Mouse (Mus musculus) myocyte (in vitro differentiated cells): ENCODE measurements around the gene Foxl1.

Experiments
- CEBPB ChIP-seq: IDR thresholded peaks from 2 replicates; pipeline ENCODE4 v1.6.1; 2011; ENCODE audit warnings: mild to moderate bottlenecking, moderate library complexity; ENCODE audit not compliant: poor library complexity, insufficient read depth, severe bottlenecking
- E2F4 ChIP-seq: IDR thresholded peaks from one replicate; pipeline ENCODE4 v1.6.1; 2011; ENCODE audit warnings: mild to moderate bottlenecking, control low read depth, moderate library complexity; ENCODE audit not compliant: insufficient read depth
- MAX ChIP-seq: IDR thresholded peaks from one replicate; pipeline ENCODE4 v1.6.1; 2011; ENCODE audit warnings: low read depth, mild to moderate bottlenecking, control low read depth
- MYOD1 ChIP-seq, 3 experiments: IDR thresholded peaks; one replicate each; pipeline ENCODE4 v1.6.1; 2011; ENCODE audit warnings: control low read depth in 2 of 3, low read depth in 2 of 3, mild to moderate bottlenecking in 2 of 3, moderate library complexity in 1 of 3; ENCODE audit not compliant: insufficient read length in 2 of 3, control insufficient read depth in 1 of 3
- MYOG ChIP-seq, 3 experiments: IDR thresholded peaks; one replicate each; pipeline ENCODE4 v1.6.1; 2011; ENCODE audit warnings: control low read depth in 2 of 3, low read depth in 2 of 3, mild to moderate bottlenecking in 2 of 3; ENCODE audit not compliant: insufficient read length in 2 of 3, control insufficient read depth in 1 of 3, insufficient read depth in 1 of 3
- POLR2A ChIP-seq: IDR thresholded peaks from one replicate; pipeline ENCODE4 v1.6.1; 2011; ENCODE audit warnings: low read depth, mild to moderate bottlenecking, control low read depth, moderate library complexity; ENCODE audit not compliant: insufficient read length
- POLR2AphosphoS2 ChIP-seq: IDR thresholded peaks from one replicate; pipeline ENCODE4 v1.6.1; 2011; ENCODE audit warnings: low read depth, control low read depth; ENCODE audit not compliant: insufficient read length
- TCF12 ChIP-seq: IDR thresholded peaks from one replicate; pipeline ENCODE4 v1.6.1; 2011; ENCODE audit warnings: mild to moderate bottlenecking, control low read depth; ENCODE audit not compliant: poor library complexity, insufficient read depth, severe bottlenecking
- USF1 ChIP-seq: IDR thresholded peaks from one replicate; pipeline ENCODE4 v1.6.1; 2011; ENCODE audit warnings: low read depth, mild to moderate bottlenecking, control low read depth, moderate library complexity

DNA sequence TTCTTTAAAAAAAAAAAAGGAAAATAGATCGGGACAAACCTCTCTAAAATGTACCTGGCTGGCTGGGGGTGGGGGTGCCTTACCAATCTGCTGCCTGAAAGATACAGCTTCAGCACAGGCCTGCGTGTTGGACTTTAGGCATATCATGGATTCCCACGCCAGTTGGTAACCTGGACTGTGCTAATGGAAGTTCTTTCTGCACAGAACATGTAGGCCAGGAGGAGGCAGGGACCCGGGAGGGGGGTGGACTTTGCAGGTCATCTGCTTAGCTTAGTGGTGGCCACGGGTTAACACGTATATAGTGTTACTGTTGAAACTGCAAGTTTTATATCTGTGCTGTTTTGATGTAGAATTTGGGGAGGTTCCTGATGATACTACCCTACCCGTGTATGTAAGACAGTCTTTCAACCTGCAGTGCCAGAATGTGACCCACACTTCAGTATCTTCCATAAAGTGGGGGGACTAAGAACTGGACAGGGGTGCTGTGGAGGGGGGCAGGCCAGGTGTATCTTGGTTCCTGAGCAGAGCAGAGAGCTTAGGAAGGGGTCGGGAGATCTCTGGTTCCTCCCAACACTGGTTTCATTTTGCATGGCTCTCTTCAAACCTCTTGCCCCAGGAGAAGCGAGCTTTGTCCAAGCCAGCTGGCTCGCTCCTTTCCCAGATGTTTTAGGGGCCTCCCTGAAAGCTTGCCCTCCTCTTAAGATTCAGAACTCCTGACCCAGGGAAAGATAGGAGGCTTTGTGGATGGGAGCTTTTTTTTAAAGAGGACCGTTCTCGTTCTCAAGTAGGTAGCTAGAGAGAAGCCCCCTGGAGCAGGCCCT, 7.9 kb upstream of the Foxl1 start:
- no peak for TF ChIP-seq POLR2A
- TF ChIP-seq POLR2AphosphoS2: no peak
- no peak for TF ChIP-seq CEBPB
- no peak for TF ChIP-seq MYOG (IDR thresholded peaks at IDR 0.05; ENCODE audit: control insufficient read depth in 1 of 3, insufficient read depth in 1 of 3, insufficient read length in 2 of 3, low read depth in 2 of 3)
- TF ChIP-seq MAX: no peak
- no peak for TF ChIP-seq TCF12
- TF ChIP-seq E2F4: no peak
- no peak for TF ChIP-seq USF1
- no peak for TF ChIP-seq MYOD1 (IDR thresholded peaks at IDR 0.05; ENCODE audit: control insufficient read depth in 1 of 3, insufficient read length in 2 of 3, low read depth in 2 of 3)
